Mouse (Mus musculus) spleen, postnatal 14 days (tissue): ENCODE data around the gene Tmem136.

Experiments used
- DNase-seq, 2 experiments: peaks; one replicate each; pipeline ENCODE4 v3.0.0; 2021 to 2022; ENCODE audit warnings: low spot score in 2 of 2

The Tmem136 gene

GRCm38 (mm10) chr9:43076163-43076562 lies 40.2 kb downstream of the Tmem136 start:
- no peak for DNase-seq

- no peak for DNase-seq
Observed at GRCm38 (mm10) chr9:43074611-43075010, 41.8 kb downstream of the Tmem136 start.

GRCm38 (mm10) chr9:43071741-43072140 lies 44.6 kb downstream of the Tmem136 start:
- no peak for DNase-seq

GRCm38 (mm10) chr9:43071176-43071575 lies 45.2 kb downstream of the Tmem136 start:
- no peak for DNase-seq

GRCm38 (mm10) chr9:43070566-43070965 lies 45.8 kb downstream of the Tmem136 start:
- DNase-seq = no peak

- DNase-seq = no peak
Observed at GRCm38 (mm10) chr9:43070153-43070552, 46.2 kb downstream of the Tmem136 start.

GRCm38 (mm10) chr9:43067896-43068295 lies 48.5 kb downstream of the Tmem136 start:
- DNase-seq = no peak

GRCm38 (mm10) chr9:43065231-43065630 lies 51.1 kb downstream of the Tmem136 start:
- no peak for DNase-seq

- DNase-seq = no peak
Observed at GRCm38 (mm10) chr9:43061545-43061944, 54.8 kb downstream of the Tmem136 start.
